Comparison of ENCODE assay signal across 28 mouse cellular contexts in the genomic region with DNA sequence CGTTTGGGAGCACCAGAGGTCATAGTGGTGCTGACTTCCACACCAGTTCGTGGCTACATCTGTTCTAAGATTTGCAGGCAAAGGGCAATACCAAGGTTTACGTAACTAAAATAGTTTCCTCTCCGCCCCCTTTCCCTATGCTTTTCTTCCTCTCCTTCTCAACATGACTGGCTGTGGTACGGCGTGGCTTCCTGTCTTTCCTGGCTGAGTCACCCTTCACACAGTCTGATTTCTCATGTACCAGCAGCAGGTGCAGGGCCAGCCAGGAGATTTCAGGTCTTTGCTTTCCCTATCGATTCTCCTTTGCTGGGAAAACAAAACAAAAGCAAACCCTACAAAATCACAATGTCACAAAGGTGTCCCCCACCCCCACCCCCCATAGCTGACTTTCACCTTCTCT. TPM values are rescaled to one million over a fixed set of nuclear protein-coding genes. Genes with fewer than 3 reads are reported as not detected.
DNase-seq lines count a peak whose midpoint lies in the region; ATAC-seq and TF ChIP-seq lines count a peak whose summit lies in the region.
"Had no signal": no experiment of that assay in that cellular context is flagged by ENCODE, and none has a peak within 500 bp of the region (broad histone marks: within the 10 kb centered on the region; RNA-seq: fewer than 3 reads in every experiment).

No protein-coding gene starts in this region.

- no peak overlapping the region for H3K9ac ChIP-seq in midbrain, embryonic 11.5 days (ENCODE audit: low read length)
- no peak overlapping the region for H3K9ac ChIP-seq in midbrain, embryonic 16.5 days (ENCODE audit: low read depth, low read length)
- H3K9ac ChIP-seq: forebrain, embryonic 13.5 days; hindbrain, embryonic 12.5 days; kidney, embryonic 15.5 days; limb, embryonic 13.5 days; liver, embryonic 15.5 days; neural tube, embryonic 13.5 days had no signal

- TF ChIP-seq POLR2A in myocyte (IDR thresholded peaks at IDR 0.05; ENCODE audit: insufficient read length, low read depth), result no peak

- no peak overlapping the region for H3K4me2 ChIP-seq in midbrain, embryonic 11.5 days
- no peak overlapping the region for H3K4me2 ChIP-seq in midbrain, embryonic 16.5 days (ENCODE audit: low read length)
- peak overlapping the region; percentile 47 for H3K4me2 ChIP-seq in myocyte (ENCODE audit: low read depth)
- H3K4me2 ChIP-seq: forebrain, embryonic 13.5 days; heart, embryonic 11.5 days; hindbrain, embryonic 12.5 days; kidney, embryonic 15.5 days; limb, embryonic 13.5 days; liver, embryonic 15.5 days; neural tube, embryonic 13.5 days had no signal

- TF ChIP-seq CTCF in left cerebral cortex, adult 2 months (IDR thresholded peaks at IDR 0.05), result no peak

- peaks cover 30% of the 10 kb centered on the region for H3K27me3 ChIP-seq in midbrain, embryonic 11.5 days (ENCODE audit: control insufficient read depth, insufficient read depth, low read length)
- H3K27me3 ChIP-seq in midbrain, embryonic 16.5 days (ENCODE audit: control insufficient read depth, insufficient read depth, low read depth, low read length), result peaks cover 8% of the 10 kb centered on the region; the same call in 1 of the 2 replicates
- H3K27me3 ChIP-seq in myocyte (ENCODE audit: control insufficient read depth, insufficient read depth, insufficient read length), result no peaks in the 10 kb centered on the region

- no peak for ATAC-seq in midbrain, embryonic 11.5 days (ENCODE audit: low FRiP score)
- ATAC-seq in midbrain, embryonic 16.5 days, result no peak
- ATAC-seq: forebrain, embryonic 13.5 days had no signal

- peak overlapping the region; percentile 70; the same call in 1 of the 2 replicates for H3K27ac ChIP-seq in left cerebral cortex, adult 2 months
- no peak overlapping the region for H3K27ac ChIP-seq in midbrain, embryonic 11.5 days (ENCODE audit: low read depth, low read length)
- no peak overlapping the region for H3K27ac ChIP-seq in midbrain, embryonic 16.5 days (ENCODE audit: low read length)
- H3K27ac ChIP-seq: forebrain, embryonic 13.5 days; gastrocnemius, adult 2 months; hindbrain, embryonic 12.5 days; kidney, embryonic 15.5 days; limb, embryonic 13.5 days; liver, embryonic 15.5 days; neural tube, embryonic 13.5 days had no signal

- no peaks in the 10 kb centered on the region for H3K79me2 ChIP-seq in myocyte (ENCODE audit: control insufficient read depth, insufficient read depth)

- intact Hi-C loops in left cerebral cortex, adult 2 months (cut with DNase I), result no loop called here

- DNase-seq in left cerebral cortex, adult 2 months (ENCODE audit: extremely low spot score in 1 of 2, low spot score in 2 of 2), result no peak
- no peak for DNase-seq in left cerebral cortex, adult 8-10 months (ENCODE audit: low spot score in 2 of 2)
- DNase-seq in midbrain, embryonic 11.5 days (ENCODE audit: low spot score, missing footprints), result peak; percentile 59
- DNase-seq in brain, adult 2 months (ENCODE audit: low read depth, low spot score), result peak; percentile 81
- DNase-seq in MN1 (ENCODE audit: low spot score), result no peak
- no peak for DNase-seq in thymus, postnatal 25 days
- DNase-seq: adrenal gland, postnatal 25 days; cerebellum, adult 11 months; cerebellum, postnatal 10 days; embryo, embryonic 11 days; gastrocnemius, adult 2 months; kidney, adult 11 months; kidney, postnatal 4 days; midbrain, embryonic 14.5 days; retina, postnatal 1 day; right cerebral cortex, postnatal 4 days; thymus, postnatal 4 days had no signal

- 74% methylated on average over 7 of the region's 7 CpGs for WGBS in midbrain, embryonic 11.5 days
- 77% methylated on average over 7 of the region's 7 CpGs for WGBS in midbrain, embryonic 16.5 days

- H3K36me3 ChIP-seq in midbrain, embryonic 11.5 days (ENCODE audit: control insufficient read depth, insufficient read depth, low read length), result no peaks in the 10 kb centered on the region
- no peaks in the 10 kb centered on the region for H3K36me3 ChIP-seq in midbrain, embryonic 16.5 days (ENCODE audit: control insufficient read depth, insufficient read depth, low read length)
- H3K36me3 ChIP-seq in myocyte (ENCODE audit: control insufficient read depth, insufficient read depth), result no peaks in the 10 kb centered on the region
- H3K36me3 ChIP-seq: hindbrain, embryonic 12.5 days; kidney, embryonic 15.5 days; limb, embryonic 13.5 days; liver, embryonic 15.5 days; neural tube, embryonic 13.5 days had no signal

- no peaks in the 10 kb centered on the region for H3K9me3 ChIP-seq in midbrain, embryonic 11.5 days (ENCODE audit: control insufficient read depth, low read length)
- H3K9me3 ChIP-seq in midbrain, embryonic 16.5 days (replicated peaks; ENCODE audit: control insufficient read depth, low read length, poor library complexity, severe bottlenecking), result no peaks in the 10 kb centered on the region
- H3K9me3 ChIP-seq: forebrain, embryonic 13.5 days; hindbrain, embryonic 12.5 days; kidney, embryonic 15.5 days; limb, embryonic 13.5 days; liver, embryonic 15.5 days; neural tube, embryonic 13.5 days had no signal

- peaks cover 13% of the 10 kb centered on the region; the same call in 1 of the 2 replicates for H3K4me1 ChIP-seq in midbrain, embryonic 11.5 days (ENCODE audit: control insufficient read depth, insufficient read depth, low read length)
- peaks cover 13% of the 10 kb centered on the region for H3K4me1 ChIP-seq in midbrain, embryonic 16.5 days (ENCODE audit: control insufficient read depth, insufficient read depth, low read length)

- no peak overlapping the region for H3ac ChIP-seq in myocyte (ENCODE audit: control insufficient read depth, insufficient read length)

- no peak overlapping the region for H3K4me3 ChIP-seq in left cerebral cortex, adult 2 months
- H3K4me3 ChIP-seq in midbrain, embryonic 11.5 days (ENCODE audit: low read depth, low read length), result no peak overlapping the region
- no peak overlapping the region for H3K4me3 ChIP-seq in midbrain, embryonic 16.5 days (ENCODE audit: low read depth, low read length)
- H3K4me3 ChIP-seq in myocyte, result no peak overlapping the region
- H3K4me3 ChIP-seq: forebrain, embryonic 13.5 days; gastrocnemius, adult 2 months; hindbrain, embryonic 12.5 days; kidney, embryonic 15.5 days; limb, embryonic 13.5 days; liver, embryonic 15.5 days; megakaryocyte, embryonic 14.5 days; neural tube, embryonic 13.5 days had no signal

TF ChIP-seq in myocyte, 11 proteins besides CTCF, POLR2A, EP300 and RAD21:
- TF ChIP-seq REST (IDR thresholded peaks at IDR 0.05; ENCODE audit: insufficient read depth, insufficient read length), result no peak
- no peak for TF ChIP-seq TCF12 (IDR thresholded peaks at IDR 0.05; ENCODE audit: insufficient read depth, poor library complexity, severe bottlenecking)
- TF ChIP-seq POLR2AphosphoS2 (IDR thresholded peaks at IDR 0.05; ENCODE audit: insufficient read length, low read depth), result no peak
- TF ChIP-seq MYOG (IDR thresholded peaks at IDR 0.05; ENCODE audit: control insufficient read depth in 1 of 3, insufficient read depth in 1 of 3, insufficient read length in 2 of 3, low read depth in 2 of 3), result no peak
- TF ChIP-seq CEBPB (IDR thresholded peaks at IDR 0.05; ENCODE audit: insufficient read depth, poor library complexity, severe bottlenecking), result no peak
- no peak for TF ChIP-seq MAX (IDR thresholded peaks at IDR 0.05; ENCODE audit: low read depth)
- peak in 1 of 3 experiments; percentile 57 for TF ChIP-seq MYOD1 (IDR thresholded peaks at IDR 0.05; ENCODE audit: control insufficient read depth in 1 of 3, insufficient read length in 2 of 3, low read depth in 2 of 3)
- no peak for TF ChIP-seq TCF3 (IDR thresholded peaks at IDR 0.05; ENCODE audit: insufficient read length, low read depth)

RNA-seq across cellular contexts. Expression of a gene that starts 2.8 kb away (rescaled TPM):
- total RNA-seq in left cerebral cortex, adult 2 months (2021), result 1 to 10 TPM; 1.5 to 1.6 TPM
- total RNA-seq in left cerebral cortex, adult 8-10 months (2022), result 1 to 10 TPM; 1.4 to 4.5 (median 2.2) TPM
- 2.3 and 3.4 TPM in 2 replicates for polyA plus RNA-seq in midbrain, embryonic 11.5 days (2014; fragmentation: Nextera tagmentation; extraction: Ambion mirVana)
- polyA plus RNA-seq in midbrain, embryonic 16.5 days (2015; fragmentation: Nextera tagmentation; extraction: Ambion mirVana), result 5.4 and 6.6 TPM in 2 replicates
- polyA plus RNA-seq in myocyte (2012; fragmentation: generic; extraction: Trizol), result 0.90 TPM
- total RNA-seq: adrenal gland, postnatal 25 days; gastrocnemius, postnatal 4 days had no signal

RNA-seq across cellular contexts. Expression of a gene that starts 9.7 kb away (rescaled TPM):
- 100 to 1,000 TPM; 561 to 597 TPM for total RNA-seq in left cerebral cortex, adult 2 months (2021)
- total RNA-seq in left cerebral cortex, adult 8-10 months (2022), result 100 to 1,000 TPM; 453 to 534 (median 492) TPM
- polyA plus RNA-seq in midbrain, embryonic 11.5 days (2014; fragmentation: Nextera tagmentation; extraction: Ambion mirVana), result 13.4 and 14.0 TPM in 2 replicates
- polyA plus RNA-seq in midbrain, embryonic 16.5 days (2015; fragmentation: Nextera tagmentation; extraction: Ambion mirVana), result 32.2 and 32.4 TPM in 2 replicates
- polyA plus RNA-seq in myocyte (2012; fragmentation: generic; extraction: Trizol), result 0.56 TPM

RNA-seq across cellular contexts. Expression of a gene that starts 55.1 kb away (rescaled TPM):
- total RNA-seq in left cerebral cortex, adult 2 months (2021), result 10 to 100 TPM; 16.3 to 18.2 TPM
- total RNA-seq in left cerebral cortex, adult 8-10 months (2022), result 10 to 100 TPM; 15.0 to 17.9 (median 16.4) TPM
- 137 and 152 TPM in 2 replicates for polyA plus RNA-seq in midbrain, embryonic 11.5 days (2014; fragmentation: Nextera tagmentation; extraction: Ambion mirVana)
- polyA plus RNA-seq in midbrain, embryonic 16.5 days (2015; fragmentation: Nextera tagmentation; extraction: Ambion mirVana), result 149 and 164 TPM in 2 replicates
- 4.8 TPM for polyA plus RNA-seq in myocyte (2012; fragmentation: generic; extraction: Trizol)

Comparison
In these comparisons a context has a peak if more than half of its experiments do, and no peak if none do; other contexts are left out.
1. DNase-seq: peak in midbrain, embryonic 11.5 days (single experiment) and brain, adult 2 months (single experiment); none in left cerebral cortex, adult 2 months (0 of 2), left cerebral cortex, adult 8-10 months (0 of 2), MN1 (single experiment) and thymus, postnatal 25 days (single experiment).
2. RNA of a gene that starts 55.1 kb away (polyA plus RNA-seq): 149 to 164 TPM in midbrain, embryonic 16.5 days and 137 to 152 TPM in midbrain, embryonic 11.5 days; 4.8 TPM in myocyte (single experiment); every median in the first group is over 10 times any median in the second.